Mouse (Mus musculus): ENCODE data around the gene Egln3.
A peak's percentile ranks its signal among the peaks of the same experiment; 100 is the strongest.

Egln3 gene

DNA sequence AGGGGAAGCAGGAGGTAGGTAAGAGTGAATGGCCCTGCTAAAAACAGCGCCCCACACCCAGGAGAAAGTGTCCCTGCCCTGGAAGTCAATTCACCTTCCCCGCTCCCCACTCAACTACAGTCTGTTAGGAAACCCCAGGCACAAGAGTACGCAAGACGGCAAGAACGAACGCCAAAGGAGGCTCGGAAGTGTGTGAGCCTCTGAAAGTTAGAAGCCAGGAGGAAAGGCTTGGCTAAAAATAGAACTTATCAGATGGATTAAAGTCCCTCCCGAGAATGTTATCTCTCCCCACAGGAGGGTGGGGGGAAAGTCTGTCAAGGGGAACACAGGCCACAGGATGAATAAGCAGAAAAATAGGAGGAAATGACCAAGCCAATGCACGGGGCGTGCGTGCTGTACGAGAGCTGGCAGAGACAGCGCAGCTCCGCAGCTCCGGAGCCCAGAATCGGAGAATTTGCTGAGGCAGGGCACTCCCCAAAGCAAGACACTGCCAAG, 41.0 kb downstream of the Egln3 start:
- DNase-seq (ENCODE audit: low spot score in 2 of 2) = peak in 1 of 2 experiments; percentile 7

DNA sequence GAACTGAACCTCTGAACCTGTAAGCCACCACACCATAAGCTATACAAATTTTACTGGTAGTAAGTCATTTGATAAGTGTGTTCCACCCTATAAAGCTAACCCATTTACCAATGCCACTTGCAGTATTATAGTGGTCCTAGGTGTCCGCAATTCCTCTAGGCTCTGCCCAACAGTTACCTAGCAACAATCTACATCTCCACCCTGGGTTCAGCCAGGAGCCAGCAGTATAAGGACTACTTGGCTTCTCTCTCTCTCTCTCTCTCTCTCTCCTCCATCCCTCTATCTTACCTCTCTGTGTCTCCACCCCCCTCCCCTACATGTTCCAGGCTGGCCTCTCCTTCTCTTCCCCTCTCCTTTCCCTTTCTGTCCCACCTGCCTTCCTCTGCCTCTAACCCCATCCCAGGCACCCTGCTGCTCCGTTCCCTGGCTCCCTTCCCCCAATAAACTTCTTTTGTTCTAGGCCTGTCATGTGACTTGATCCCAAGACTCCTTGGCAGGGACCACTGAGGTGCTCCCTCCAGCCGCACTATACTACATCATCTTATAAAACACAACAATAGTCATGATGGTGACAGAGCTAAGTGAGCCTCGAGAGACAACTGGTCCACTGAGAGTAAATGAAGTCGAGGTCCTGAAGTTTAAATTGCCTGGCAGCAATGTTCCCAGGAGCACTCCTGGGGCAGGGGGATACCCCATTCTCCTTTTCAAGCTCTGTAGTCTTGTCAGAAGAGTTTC, 42.0 kb downstream of the Egln3 start:
- DNase-seq (ENCODE audit: low spot score in 2 of 2) = no peak

GRCm38 (mm10) chr12:54160279-54160678, 43.4 kb downstream of the Egln3 start:
- DNase-seq (ENCODE audit: low spot score in 2 of 2) = no peak

DNA sequence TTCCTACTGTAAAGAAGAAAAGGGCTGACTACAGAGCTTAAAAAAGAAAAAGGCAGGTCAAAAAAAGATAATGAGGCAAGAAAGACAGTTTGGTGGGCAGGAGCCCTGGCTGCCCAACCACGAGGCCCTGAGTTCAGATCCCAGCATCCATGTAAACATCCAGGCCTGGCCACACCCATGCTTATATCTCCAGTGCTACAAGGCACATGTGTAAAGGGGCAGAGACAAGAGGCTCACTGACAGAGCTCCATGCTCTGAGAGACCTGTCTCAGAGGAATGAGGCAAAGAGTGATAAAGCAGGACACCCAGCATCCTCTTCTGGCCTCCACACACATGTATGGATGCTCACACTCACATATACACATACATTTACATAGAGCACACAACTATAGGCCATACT, 48.9 kb downstream of the Egln3 start:
- no peak for DNase-seq (ENCODE audit: low spot score in 2 of 2)

DNA sequence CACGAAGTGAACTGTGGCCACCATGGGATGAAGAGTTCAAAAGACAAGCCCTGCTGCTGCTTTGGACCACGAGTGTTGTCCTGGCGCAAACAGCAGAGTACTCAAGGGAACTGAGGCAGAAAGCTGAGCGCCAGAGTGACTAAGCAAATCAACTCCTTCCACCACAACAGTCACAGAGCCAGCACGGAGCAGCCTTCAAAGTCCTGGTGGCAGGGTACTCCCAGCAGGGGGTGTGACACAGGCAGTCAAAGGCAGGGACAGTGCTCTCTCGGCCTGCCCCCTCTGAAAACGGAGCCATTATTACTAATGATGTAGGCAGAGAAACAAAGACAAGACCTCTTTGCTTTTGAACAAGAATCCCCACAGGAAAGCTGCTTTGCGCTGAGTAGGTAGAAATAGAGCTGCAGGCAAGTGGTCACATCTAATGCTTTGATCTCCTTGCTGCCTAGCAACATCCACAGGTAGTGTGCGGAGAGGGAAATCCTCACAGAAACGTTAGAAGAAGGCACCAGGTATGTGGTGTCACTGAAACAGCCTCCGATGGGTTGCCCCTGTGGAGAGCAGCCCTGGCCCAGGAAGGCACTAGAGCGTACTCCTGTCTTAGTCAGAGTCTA, 56.6 kb downstream of the Egln3 start:
- DNase-seq (ENCODE audit: low spot score in 2 of 2) = peak in 1 of 2 experiments; percentile 20
